Mouse (Mus musculus) midbrain, embryonic 10.5 days (tissue): ENCODE measurements around the gene Ppt2. TPM values are rescaled to one million over a fixed set of nuclear protein-coding genes. Genes with fewer than 3 reads are reported as not detected.
A peak's percentile ranks its signal among the peaks of the same experiment; 100 is the strongest.

ENCODE experiments used
- DNase-seq: peaks from one replicate; pipeline ENCODE4 v3.0.0-alpha.2; 2017; ENCODE audit warnings: low spot score
- H3K27ac ChIP-seq: fragments of 300-500 bp; sonication (generic); replicated peaks from 2 replicates; pipeline ENCODE4 v1.5.1; 2016; ENCODE audit warnings: mild to moderate bottlenecking
- H3K27me3 ChIP-seq: fragments of 300-500 bp; sonication (generic); 2 replicates; pipeline ENCODE4 v1.6.1; 2016; ENCODE audit warnings: low read depth, mild to moderate bottlenecking; ENCODE audit not compliant: poor library complexity, severe bottlenecking
- H3K36me3 ChIP-seq: fragments of 300-500 bp; sonication (generic); 2 replicates; pipeline ENCODE4 v1.6.1; 2016; ENCODE audit warnings: mild to moderate bottlenecking, moderate library complexity
- H3K4me1 ChIP-seq: fragments of 300-500 bp; sonication (generic); 2 replicates; pipeline ENCODE4 v1.6.1; 2016
- H3K4me3 ChIP-seq: fragments of 300-500 bp; sonication (generic); 2 replicates; pipeline ENCODE4 v1.5.1; 2016; ENCODE audit warnings: mild to moderate bottlenecking, moderate library complexity
- H3K9me3 ChIP-seq: fragments of 300-500 bp; sonication (generic); replicated peaks from 2 replicates; pipeline ENCODE4 v1.6.1; 2016; ENCODE audit warnings: mild to moderate bottlenecking
- WGBS: fragments of 180-500 bp; shearing (Covaris S2); methylation state at CpG from one replicate; pipeline ENCODE4 v1.1.7; 2016; 5-methylcytosine and 5-hydroxymethylcytosine counted together
- polyA plus RNA-seq: library from polyadenylated mRNA; unstranded; fragments of >200 nt; fragmentation: Nextera tagmentation; extraction: Ambion mirVana; gene quantifications from 2 replicates; pipeline ENCODE4 v1.2.1, GENCODE M21; 2016

The Ppt2 gene
- polyA plus RNA-seq, 1 experiment from 2014 or later, result 22.5 TPM

DNA sequence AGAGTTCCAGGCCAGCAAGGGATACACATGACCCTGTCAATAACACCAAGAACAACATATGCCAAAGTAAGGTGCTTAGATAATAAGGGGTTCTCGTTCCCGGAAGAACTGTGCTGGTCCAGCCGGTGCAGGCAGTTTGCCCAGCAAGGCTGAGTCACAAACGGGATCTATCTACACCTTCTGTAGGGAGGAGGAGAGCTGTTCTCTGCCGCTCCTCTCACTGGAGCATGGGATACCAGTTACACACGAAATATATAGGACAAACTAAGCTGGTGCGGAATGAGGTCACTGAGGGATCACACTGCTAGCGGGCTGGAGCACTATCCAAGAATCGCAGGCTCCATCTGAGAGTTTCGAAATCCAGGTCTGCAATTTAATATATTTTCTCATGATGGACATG, 15.6 kb upstream of the Ppt2 start:
- peaks cover 19% of the 10 kb centered on the region for H3K36me3 ChIP-seq
- no peak for DNase-seq
- H3K4me3 ChIP-seq, result no peak overlapping the region
- peaks cover 49% of the 10 kb centered on the region for H3K4me1 ChIP-seq
- H3K9me3 ChIP-seq, result no peaks in the 10 kb centered on the region
- H3K27ac ChIP-seq, result peak overlapping the region; percentile 83
- 82% methylated on average over 10 of the region's 10 CpGs for WGBS
- H3K27me3 ChIP-seq, result no peaks in the 10 kb centered on the region

DNA sequence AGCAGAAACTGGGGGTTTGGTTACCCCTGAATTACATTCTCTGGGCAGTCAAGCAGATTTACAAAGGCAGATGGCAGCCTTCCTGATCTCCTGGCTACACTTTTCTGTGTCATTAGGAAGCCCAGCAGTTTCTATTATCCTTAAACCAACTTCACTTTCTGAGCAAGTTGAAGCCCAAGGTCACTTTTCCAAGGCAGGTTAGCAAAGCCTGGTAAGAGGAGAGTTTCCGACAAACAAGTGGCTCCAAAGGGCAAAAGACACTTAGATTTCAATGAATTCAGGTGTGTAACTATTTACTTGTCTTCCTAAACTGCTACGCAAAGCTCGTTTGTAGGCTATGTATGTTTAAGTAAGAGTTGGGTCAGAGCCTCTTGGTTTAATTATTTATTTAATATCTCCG, 15.1 kb upstream of the Ppt2 start:
- H3K36me3 ChIP-seq, result peaks cover 14% of the 10 kb centered on the region
- no peaks in the 10 kb centered on the region for H3K27me3 ChIP-seq
- 95% methylated on average over 4 of the region's 4 CpGs for WGBS
- H3K27ac ChIP-seq, result no peak overlapping the region
- H3K4me1 ChIP-seq, result peaks cover 43% of the 10 kb centered on the region
- no peak overlapping the region for H3K4me3 ChIP-seq
- no peaks in the 10 kb centered on the region for H3K9me3 ChIP-seq
- no peak for DNase-seq

DNA sequence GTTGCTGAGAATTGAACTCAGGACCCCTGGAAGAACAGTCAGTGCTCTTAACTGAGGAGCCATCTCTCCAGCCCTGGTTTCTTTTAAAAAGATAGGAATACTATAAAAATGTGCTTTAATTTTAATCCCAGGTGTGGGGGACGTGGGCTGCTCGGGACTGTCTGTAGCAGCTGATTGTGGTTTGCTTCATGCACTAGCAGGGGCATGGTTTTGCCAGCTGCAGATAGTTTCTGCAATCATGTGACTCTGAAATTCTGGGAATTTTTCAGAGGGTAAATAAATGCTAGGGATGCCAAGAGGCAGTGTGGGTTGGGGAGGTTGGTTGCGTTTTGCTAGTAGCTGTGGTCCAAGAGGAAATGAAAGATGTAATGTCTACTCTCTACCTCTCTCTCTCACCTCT, 13.6 kb upstream of the Ppt2 start:
- peaks cover 33% of the 10 kb centered on the region for H3K4me1 ChIP-seq
- H3K4me3 ChIP-seq, result no peak overlapping the region
- H3K9me3 ChIP-seq, result no peaks in the 10 kb centered on the region
- DNase-seq, result no peak
- H3K27me3 ChIP-seq, result no peaks in the 10 kb centered on the region
- H3K36me3 ChIP-seq, result peaks cover 11% of the 10 kb centered on the region
- 90% methylated on average over 3 of the region's 3 CpGs for WGBS
- H3K27ac ChIP-seq, result peak overlapping the region; percentile 85; the same call in 1 of the 2 replicates

DNA sequence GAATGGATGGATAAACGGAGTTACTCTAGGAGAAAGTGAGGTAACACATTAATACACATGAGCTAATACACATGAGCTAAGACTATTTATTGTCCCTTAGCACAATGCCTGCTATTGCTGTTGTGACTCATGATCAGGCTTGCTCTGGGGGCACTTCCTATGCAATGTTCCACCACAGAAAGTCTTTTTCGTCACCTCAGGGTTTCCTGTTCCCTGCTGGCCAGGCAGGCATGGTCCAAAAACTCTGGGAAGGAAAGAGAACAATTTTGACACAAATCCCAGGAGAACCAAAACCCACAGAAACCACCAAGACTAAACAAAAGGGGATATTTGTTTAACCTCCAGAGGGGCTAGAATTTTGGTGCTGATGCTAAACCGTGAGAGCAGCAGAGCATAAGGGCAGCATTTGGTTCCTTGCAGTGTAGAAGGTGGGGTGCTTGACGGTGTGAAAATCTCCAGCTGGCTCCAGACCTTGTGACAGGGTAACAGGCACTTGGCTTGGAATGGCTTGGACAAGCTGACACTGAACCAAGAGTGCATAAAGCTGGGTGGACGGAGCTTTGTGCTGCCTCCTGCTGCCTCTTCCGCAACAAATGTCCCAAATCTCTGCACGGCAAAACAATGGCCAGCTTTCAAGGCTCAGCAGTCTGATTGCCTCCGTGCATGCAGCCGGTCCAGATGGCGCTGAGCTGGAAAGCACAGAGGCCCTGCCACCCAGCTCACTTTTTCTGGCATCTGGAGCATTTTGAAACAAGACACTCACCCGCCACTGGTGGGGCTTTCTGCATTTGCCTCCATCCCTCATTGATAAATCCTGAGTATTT, 12.7 kb upstream of the Ppt2 start:
- peak; percentile 57 for DNase-seq
- Histone ChIP-seq H3K36me3 (peaks cover 6% of the 10 kb centered on the region), H3K27ac (peak overlapping the region; percentile 85), H3K4me3 (peak overlapping the region; percentile 29), H3K9me3 (no peaks in the 10 kb centered on the region), H3K27me3 (no peaks in the 10 kb centered on the region), H3K4me1 (peaks cover 26% of the 10 kb centered on the region)
- WGBS, result 18% methylated on average over 11 of the region's 11 CpGs

DNA sequence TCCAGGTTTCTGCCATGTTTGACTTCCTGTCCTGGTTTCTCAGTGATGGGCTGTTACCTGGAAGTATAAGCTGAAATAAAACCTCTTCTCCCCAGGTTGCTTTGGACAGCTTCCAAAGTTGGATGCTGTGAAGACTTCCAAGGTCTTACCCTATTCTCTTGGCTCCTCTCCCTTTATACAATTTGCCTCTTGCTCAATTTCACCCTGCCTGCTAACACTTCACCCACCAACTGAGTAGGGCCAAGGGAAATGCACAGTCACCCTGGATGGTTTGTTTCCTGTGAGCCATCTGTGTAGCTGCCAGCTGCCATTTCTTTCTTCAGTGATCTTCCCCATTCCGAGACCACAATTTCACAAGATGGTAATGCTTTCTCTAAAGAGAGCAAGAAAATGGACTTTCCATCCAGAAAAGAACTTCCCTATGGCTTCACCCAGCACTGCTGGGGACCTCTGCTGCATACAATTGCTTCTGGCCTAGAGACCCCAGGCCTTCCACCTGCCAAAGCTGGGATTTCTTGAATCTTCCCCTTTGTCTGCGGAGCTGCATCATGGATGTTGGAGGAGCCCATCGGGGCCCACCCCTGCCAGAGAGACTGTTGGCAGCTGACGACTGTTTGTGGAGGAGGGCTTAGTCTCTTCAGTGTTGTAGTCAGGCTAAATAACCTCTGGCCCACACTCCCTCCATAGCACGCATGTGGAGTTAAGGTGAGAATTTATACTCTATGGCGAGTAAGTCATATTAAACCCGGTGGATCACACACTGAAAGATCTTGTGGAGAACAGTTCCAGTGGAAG, 11.3 kb upstream of the Ppt2 start:
- 0 out of 2 replicates have a peak overlapping the region, but pooled peaks have one; percentile 85 for H3K27ac ChIP-seq
- WGBS, result 86% methylated on average over 7 of the region's 7 CpGs
- peaks cover 13% of the 10 kb centered on the region for H3K4me1 ChIP-seq
- DNase-seq, result no peak
- H3K36me3 ChIP-seq, result no peaks in the 10 kb centered on the region
- H3K27me3 ChIP-seq, result no peaks in the 10 kb centered on the region
- H3K4me3 ChIP-seq, result no peak overlapping the region
- no peaks in the 10 kb centered on the region for H3K9me3 ChIP-seq

DNA sequence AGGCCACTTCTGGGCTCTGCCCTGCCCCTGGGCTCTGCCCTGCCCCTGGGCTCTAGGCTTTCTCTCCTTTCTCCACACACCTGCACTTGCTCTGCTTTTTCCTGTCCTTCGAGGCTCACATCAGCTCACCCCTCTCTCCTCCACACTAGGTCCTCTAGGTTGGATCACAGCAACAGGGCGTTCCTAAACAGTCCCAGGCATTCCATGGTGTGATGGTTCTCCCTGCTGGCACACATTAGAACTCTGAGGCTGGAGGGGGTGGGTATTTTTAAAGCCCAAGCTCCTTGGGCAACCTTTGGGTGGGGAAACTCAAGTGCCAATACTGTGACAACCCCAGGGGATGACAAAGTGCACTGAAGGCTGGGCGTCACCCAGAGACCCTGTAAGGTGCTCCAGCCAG, 9.1 kb upstream of the Ppt2 start:
- no peak overlapping the region for H3K4me3 ChIP-seq

DNA sequence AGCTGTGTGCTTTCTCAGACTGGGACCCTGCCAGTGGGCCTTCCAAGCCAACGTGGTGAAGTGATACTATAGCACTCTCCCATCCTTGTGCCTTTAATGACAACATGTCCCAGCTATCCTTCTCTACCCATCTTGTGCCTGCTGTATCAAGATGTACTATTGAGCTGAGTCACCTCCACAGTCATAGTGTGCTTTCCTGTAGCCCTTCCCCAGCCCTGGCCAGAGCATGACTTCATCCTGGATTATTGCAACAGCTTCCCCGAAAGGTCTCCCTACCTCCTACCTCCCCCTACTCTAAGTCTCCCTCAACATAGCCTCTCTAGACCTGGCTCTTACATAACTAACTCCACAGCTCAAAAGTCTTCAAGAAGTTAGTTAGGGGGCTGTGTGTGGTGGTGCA, 7.4 kb upstream of the Ppt2 start:
- H3K9me3 ChIP-seq, result no peaks in the 10 kb centered on the region
- no peak overlapping the region for H3K4me3 ChIP-seq
- peaks cover 33% of the 10 kb centered on the region for H3K27me3 ChIP-seq
- no peaks in the 10 kb centered on the region for H3K36me3 ChIP-seq
- H3K27ac ChIP-seq, result no peak overlapping the region
- WGBS, result 80% methylated on average over 2 of the region's 2 CpGs
- no peak for DNase-seq
- peaks cover 28% of the 10 kb centered on the region for H3K4me1 ChIP-seq

More for the DNA sequence above, 9.1 kb upstream of the Ppt2 start:
- Histone ChIP-seq H3K36me3 (no peaks in the 10 kb centered on the region), H3K4me1 (peaks cover 20% of the 10 kb centered on the region), H3K9me3 (no peaks in the 10 kb centered on the region), H3K27me3 (peaks cover 16% of the 10 kb centered on the region), H3K27ac (0 out of 2 replicates have a peak overlapping the region, but pooled peaks have one; percentile 5)
- no peak for DNase-seq
- WGBS, result 60% methylated on average over 3 of the region's 3 CpGs

DNA sequence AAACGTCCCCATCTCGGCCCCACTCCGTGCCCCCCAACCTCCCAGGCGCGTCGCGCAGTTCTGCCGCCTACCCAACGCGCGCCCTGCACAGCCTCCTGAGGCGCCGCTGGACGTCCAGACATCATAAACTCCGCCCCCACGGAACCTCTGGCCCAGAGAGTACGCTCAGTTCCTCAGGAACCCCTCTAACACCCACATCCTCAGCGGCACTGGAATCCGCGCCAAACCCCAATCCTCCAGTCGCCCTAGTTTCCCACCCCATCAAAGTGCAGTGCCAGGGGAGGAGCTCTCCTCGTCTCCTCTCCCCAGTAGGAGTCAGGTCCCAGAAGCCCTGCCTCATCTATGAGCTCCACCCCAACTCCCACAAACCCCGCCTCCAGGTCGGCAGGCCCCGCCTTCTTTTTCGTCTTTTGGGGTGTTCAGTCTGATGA, 4.0 kb upstream of the Ppt2 start:
- Histone ChIP-seq H3K4me1 (peaks cover 58% of the 10 kb centered on the region), H3K36me3 (no peaks in the 10 kb centered on the region), H3K27ac (peak overlapping the region; percentile 64), H3K4me3 (peak overlapping the region; percentile 64), H3K9me3 (no peaks in the 10 kb centered on the region), H3K27me3 (peaks cover 59% of the 10 kb centered on the region)
- under 1% methylated on average over 26 of the region's 26 CpGs for WGBS
- DNase-seq, result peak; percentile 54

DNA sequence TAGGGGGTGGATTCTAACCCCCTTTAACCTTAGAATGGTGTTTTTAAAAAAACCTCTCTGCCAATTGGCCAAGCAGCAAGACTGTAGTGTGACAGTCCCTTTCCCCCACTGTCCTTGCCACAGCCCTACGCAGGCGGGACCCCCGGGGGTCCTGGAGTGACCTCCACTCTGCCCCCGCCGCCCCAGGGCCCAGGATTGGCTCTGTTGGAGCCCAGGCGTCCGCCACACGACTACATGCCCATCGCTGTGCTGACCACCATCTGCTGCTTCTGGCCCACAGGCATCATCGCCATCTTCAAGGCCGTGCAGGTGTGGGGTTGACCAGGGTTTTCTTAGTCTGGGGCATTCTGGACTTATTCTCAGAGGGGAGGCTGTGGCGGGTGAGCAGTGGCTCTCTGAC, 3.3 kb upstream of the Ppt2 start:
- H3K27ac ChIP-seq, result peak overlapping the region; percentile 64
- H3K36me3 ChIP-seq, result no peaks in the 10 kb centered on the region
- no peak for DNase-seq
- no peaks in the 10 kb centered on the region for H3K9me3 ChIP-seq
- H3K4me1 ChIP-seq, result peaks cover 63% of the 10 kb centered on the region
- H3K4me3 ChIP-seq, result peak overlapping the region; percentile 64
- WGBS, result 3% methylated on average over 12 of the region's 12 CpGs
- peaks cover 59% of the 10 kb centered on the region for H3K27me3 ChIP-seq

DNA sequence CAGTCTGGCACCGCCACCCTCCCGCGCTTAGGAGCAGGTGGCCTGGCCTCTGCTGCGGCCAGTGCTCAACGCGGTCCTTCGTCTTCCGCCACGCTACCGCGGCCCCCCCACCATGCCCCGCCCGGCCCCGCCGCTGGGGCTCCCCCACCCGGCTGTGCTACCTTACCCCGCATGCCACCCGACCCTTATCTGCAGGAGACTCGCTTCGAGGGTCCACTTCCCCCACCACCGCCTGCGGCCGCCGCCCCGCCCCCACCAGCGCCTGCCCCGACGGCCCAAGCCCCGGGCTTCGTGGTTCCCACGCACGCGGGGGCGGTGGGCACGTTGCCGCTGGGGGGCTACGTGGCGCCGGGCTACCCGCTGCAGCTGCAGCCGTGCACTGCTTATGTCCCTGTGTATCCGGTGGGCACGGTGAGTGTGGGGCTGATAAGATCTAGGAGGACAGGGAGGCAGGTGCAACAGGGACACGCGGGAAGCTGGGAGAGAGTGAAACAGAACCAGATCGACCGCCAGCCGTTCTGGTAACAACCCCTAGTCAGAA, 2.5 kb upstream of the Ppt2 start:
- Histone ChIP-seq H3K36me3 (no peaks in the 10 kb centered on the region), H3K9me3 (no peaks in the 10 kb centered on the region), H3K4me3 (peak overlapping the region; percentile 64), H3K27ac (peak overlapping the region; percentile 75), H3K4me1 (peaks cover 71% of the 10 kb centered on the region), H3K27me3 (peaks cover 59% of the 10 kb centered on the region)
- 3% methylated on average over 48 of the region's 48 CpGs for WGBS
- no peak for DNase-seq

DNA sequence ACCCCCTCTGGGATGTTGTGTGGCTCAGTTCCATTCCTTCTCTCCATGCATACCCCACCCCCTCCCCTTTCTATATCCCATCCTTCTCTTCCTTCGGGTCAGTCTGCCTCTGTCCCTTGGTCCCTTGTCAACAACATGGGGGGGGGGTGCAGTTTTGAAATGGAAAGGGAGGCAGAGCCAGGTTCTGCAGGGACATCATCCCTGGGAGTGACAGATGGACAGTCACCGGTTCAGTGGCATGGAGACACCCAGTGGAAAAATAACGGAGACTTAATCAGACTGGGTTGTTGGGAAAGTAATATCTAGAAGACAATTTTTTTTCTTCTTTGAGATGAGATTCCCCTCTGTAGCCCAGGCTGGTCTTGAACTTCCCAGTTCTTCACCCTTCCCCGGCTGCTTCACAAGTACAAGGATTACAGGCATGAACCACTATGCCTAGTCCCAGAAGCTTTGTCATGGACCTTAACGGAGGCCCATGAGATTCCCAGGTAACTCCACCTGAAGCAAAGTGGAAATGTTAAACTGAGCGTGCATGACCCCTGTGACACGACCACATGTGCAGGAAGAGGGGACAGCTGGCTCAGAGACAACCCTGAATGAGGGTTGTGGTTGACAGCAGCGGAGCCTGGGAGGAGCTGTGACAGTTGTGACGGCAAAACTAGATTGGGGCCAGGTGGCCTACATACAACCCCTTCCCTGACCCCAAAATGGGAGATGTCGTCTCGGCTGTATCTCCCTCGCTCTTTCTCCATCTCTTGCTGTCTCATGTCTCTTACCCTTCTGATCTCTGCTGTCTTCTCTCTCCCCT, 1.7 kb upstream of the Ppt2 start:
- peaks cover 74% of the 10 kb centered on the region for H3K4me1 ChIP-seq
- peaks cover 59% of the 10 kb centered on the region for H3K27me3 ChIP-seq
- no peaks in the 10 kb centered on the region for H3K9me3 ChIP-seq
- 0 out of 2 replicates have a peak overlapping the region, but pooled peaks have one; percentile 94 for H3K27ac ChIP-seq
- peaks cover 8% of the 10 kb centered on the region for H3K36me3 ChIP-seq
- peak overlapping the region; percentile 64 for H3K4me3 ChIP-seq
- 14% methylated on average over 12 of the region's 12 CpGs for WGBS
- DNase-seq, result no peak

DNA sequence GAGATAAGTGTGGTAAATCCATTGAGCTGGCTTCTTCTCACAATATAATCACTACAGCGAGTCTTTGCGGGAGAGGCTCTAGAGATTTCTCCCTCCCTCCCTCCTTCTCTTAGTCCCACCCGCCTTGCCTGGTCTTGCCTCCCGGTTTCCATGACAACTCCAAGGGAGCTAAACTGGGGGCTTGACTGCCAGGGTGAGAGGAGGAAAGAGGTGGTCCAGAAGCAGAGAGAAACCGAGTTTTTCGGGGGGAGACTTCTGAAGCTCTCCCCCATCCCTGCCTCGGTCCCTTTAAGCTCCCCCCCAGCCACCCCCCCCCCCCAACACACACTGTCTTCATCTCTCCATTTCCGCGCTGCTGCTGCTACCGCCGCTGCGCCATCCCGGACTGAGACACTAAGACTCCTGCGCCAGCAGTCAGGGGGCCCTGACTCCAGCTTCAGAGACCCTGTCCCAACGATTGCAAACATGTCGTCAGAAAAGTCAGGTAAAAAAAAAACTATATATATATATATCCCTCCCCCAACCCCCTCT, 976 bp upstream of the Ppt2 start, which contains the start of gene Prrt1:
Gene Prrt1 (plus strand): TSS at position 313 of the 531 bp plus-strand sequence.
- Histone ChIP-seq H3K27ac (peak within 1 kb of the TSS; percentile 94), H3K4me1 (peaks cover 74% of the 10 kb centered on the region), H3K9me3 (no peaks in the 10 kb centered on the region), H3K36me3 (peaks cover 9% of the 10 kb centered on the region), H3K27me3 (peaks cover 59% of the 10 kb centered on the region), H3K4me3 (peak within 1 kb of the TSS; percentile 64)
- under 1% methylated on average over 16 of the region's 16 CpGs for WGBS
- peak; percentile 63 for DNase-seq
